Mouse (Mus musculus) layer of hippocampus, adult 8-10 months (tissue): ENCODE results near the gene Prl3d1. TPM values are rescaled to one million over a fixed set of nuclear protein-coding genes. Genes with fewer than 3 reads are reported as not detected.
"Not testable (repeated sequence)": the region's sequence is repeated elsewhere in the genome, so short reads cannot be mapped to it uniquely, and the experiment has no call there.

Source experiments
- DNase-seq, 2 experiments: peaks; one replicate each; pipeline ENCODE4 v3.0.0; 2022; ENCODE audit warnings: low spot score in 2 of 2
- total RNA-seq, 4 experiments: library from RNA; stranded (reverse); gene quantifications; 2 replicates each; pipeline ENCODE4 v1.2.4; 2022

Prl3d1 gene
- total RNA-seq: not detected

DNA sequence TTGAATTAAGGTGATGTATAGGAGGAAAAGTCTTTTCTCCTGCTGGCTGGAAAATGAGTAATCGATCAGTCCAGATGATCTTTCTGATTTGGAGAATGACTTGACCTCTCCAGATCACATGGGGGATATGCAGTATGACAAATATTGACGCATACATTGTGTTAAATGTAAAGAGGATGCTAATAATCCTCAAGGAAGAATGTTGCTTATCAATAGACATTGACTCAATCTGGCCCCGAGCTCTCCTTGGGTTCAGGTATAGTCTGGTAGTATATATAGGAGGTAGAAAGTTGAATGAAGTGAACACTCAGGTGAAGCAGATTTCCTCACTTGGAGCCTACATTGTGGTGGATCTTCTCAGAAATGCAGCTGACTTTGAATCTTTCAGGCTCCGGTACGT, at the start of gene Prl3d1:
TSS of gene Prl3d1 (plus strand) at position 301 of the 400 bp plus-strand sequence.
- DNase-seq: not testable (repeated sequence)

DNA sequence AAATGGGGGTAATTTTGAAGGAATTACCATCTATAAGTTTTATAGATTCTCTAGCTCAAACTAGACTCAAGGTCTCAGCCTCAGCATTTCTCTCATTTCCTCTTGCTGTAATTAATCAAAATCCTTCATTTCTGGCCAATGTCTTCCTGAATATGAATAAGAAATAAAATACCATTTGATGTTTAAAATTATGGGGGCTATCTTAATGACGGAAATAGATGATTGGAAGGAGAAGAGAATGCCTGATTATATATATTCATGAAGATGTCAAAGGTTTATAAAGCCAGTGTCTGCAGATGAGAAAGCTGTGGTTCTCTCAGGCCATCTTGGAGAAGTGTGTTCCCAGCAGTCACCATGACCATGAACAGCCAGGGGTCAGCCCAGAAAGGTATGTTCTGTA, 36.7 kb upstream of the Prl3d1 start, which contains the start of gene Prl:
TSS of gene Prl (plus strand) at position 301 of the 400 bp plus-strand sequence.
- DNase-seq: no peak

DNA sequence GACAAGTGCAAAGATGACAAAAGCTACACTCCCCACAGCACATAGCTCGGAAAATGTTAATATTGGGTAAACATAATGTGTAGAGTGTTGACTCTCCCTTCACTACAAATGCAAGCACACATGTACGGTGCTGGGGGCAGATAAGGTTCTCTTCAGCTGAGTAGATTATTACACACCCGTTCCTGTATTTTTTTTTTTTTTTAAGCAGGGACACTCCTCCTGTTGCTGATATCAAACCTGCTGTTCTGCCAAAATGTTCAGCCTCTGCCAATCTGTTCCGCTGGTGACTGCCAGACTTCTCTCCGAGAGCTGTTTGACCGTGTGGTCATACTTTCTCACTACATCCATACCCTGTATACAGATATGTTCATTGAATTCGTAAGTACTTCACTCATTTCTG, 34.8 kb upstream of the Prl3d1 start:
- peak; percentile 32 to 37 for DNase-seq

GRCm38 (mm10) chr13:27121398-27121797, 27.4 kb downstream of the Prl3d1 start, which contains the start of gene Prl3d2:
Gene Prl3d2 (plus strand): TSS chr13:27121698.
- DNase-seq: not testable (repeated sequence)

GRCm38 (mm10) chr13:27148264-27148663, 54.3 kb downstream of the Prl3d1 start:
- no peak for DNase-seq

Other genes starting within 250 kb of the Prl3d1 start
- 1 to 10 TPM in 1 of 4 experiments, under 1 TPM in 1, not detected in 2; 0.58 to 2.5 TPM for gene Prl, start 36.6 kb upstream of the Prl3d1 start, total RNA-seq
- gene Prl3d2, start 27.5 kb downstream of the Prl3d1 start, total RNA-seq: not detected
- not detected for gene Prl3d3, start 62.6 kb downstream of the Prl3d1 start, total RNA-seq
- not detected for gene Prl3c1, start 102.5 kb downstream of the Prl3d1 start, total RNA-seq
- not detected for gene Prl3b1, start 147.7 kb downstream of the Prl3d1 start, total RNA-seq
- gene Prl3a1, start 165.2 kb downstream of the Prl3d1 start, total RNA-seq: not detected
- gene Prl6a1, start 218.4 kb downstream of the Prl3d1 start, total RNA-seq: not detected